Mouse (Mus musculus) liver, postnatal 0 days (tissue): ENCODE measurements around the gene Rad21l.

Source experiments
- CTCF ChIP-seq: sonication (generic); IDR thresholded peaks from 2 replicates; pipeline ENCODE4 v1.5.1; 2016; ENCODE audit warnings: antibody characterized with exemption, low read depth
- EP300 ChIP-seq: IDR thresholded peaks from 2 replicates; pipeline ENCODE4 v1.6.1; 2016; ENCODE audit warnings: antibody characterized with exemption, low read depth, mild to moderate bottlenecking

DNA sequence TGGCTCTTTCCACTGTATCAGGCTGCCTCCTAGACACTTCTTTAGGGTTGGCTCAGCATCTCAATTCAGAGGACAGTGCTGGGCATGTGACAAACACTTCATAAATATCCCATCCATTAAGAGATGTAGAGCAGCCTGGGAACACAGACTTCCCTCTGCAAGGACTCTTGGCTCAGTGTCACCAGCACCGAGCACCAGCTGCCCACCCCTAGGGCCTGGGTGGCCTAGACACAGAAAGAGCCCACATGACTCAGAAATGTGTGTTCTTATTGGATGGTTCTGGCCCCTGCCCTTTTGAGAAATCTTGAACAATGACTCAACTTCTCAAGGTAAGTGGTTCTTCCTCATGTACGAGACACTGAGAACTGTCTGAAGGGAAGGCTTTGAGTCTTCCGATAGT lies 40.3 kb downstream of the Rad21l start:
- TF ChIP-seq CTCF (no peak), EP300 (no peak)
